Mouse (Mus musculus) heart, adult 2 months (tissue): ENCODE results near the gene Hmgxb4. TPM values are rescaled to one million over a fixed set of nuclear protein-coding genes. Genes with fewer than 3 reads are reported as not detected.

Experiments
- DNase-seq, 2 experiments: peaks; one replicate each; pipeline ENCODE4 v3.0.0; 2021
- H3K27ac ChIP-seq: fragments of 200-600 bp; 2 replicates; pipeline ENCODE4 v1.8.1; 2022
- H3K27me3 ChIP-seq: fragments of 200-500 bp; 2 replicates; pipeline ENCODE4 v1.6.1; 2012; ENCODE audit warnings: mild to moderate bottlenecking, low read length, inconsistent platforms, mixed read lengths; ENCODE audit not compliant: control insufficient read depth, insufficient read depth
- H3K36me3 ChIP-seq: fragments of 200-500 bp; 2 replicates; pipeline ENCODE4 v1.6.1; 2012; ENCODE audit warnings: low read length, inconsistent platforms; ENCODE audit not compliant: control insufficient read depth, insufficient read depth
- H3K4me1 ChIP-seq: fragments of 200-500 bp; 2 replicates; pipeline ENCODE4 v1.6.1; 2011; ENCODE audit warnings: low read length; ENCODE audit not compliant: control insufficient read depth, insufficient read depth
- H3K4me3 ChIP-seq: fragments of 200-600 bp; 2 replicates; pipeline ENCODE4 v1.8.1; 2022
- H3K79me2 ChIP-seq: fragments of 200-500 bp; replicated peaks from 2 replicates; pipeline ENCODE4 v1.6.1; 2012; ENCODE audit warnings: mild to moderate bottlenecking, inconsistent platforms, low read length, moderate library complexity, mixed read lengths; ENCODE audit not compliant: control insufficient read depth, insufficient read depth
- H3K9ac ChIP-seq: fragments of 200-500 bp; 2 replicates; pipeline ENCODE4 v1.6.1; 2012; ENCODE audit warnings: low read depth, mild to moderate bottlenecking, control low read depth, inconsistent platforms, low read length, mixed read lengths
- CTCF ChIP-seq: fragments of 200-600 bp; IDR thresholded peaks from 2 replicates; pipeline ENCODE4 v1.8.1; 2022; ENCODE audit warnings: antibody characterized with exemption, mild to moderate bottlenecking, moderate library complexity
- EP300 ChIP-seq: fragments of 200-500 bp; IDR thresholded peaks from 2 replicates; pipeline ENCODE4 v1.6.1; 2011; ENCODE audit warnings: low read depth, low read length, control low read depth; ENCODE audit not compliant: insufficient read depth
- POLR2A ChIP-seq: fragments of 200-500 bp; IDR thresholded peaks from 2 replicates; pipeline ENCODE4 v1.6.1; 2011; ENCODE audit warnings: mild to moderate bottlenecking, low read depth, low read length, control low read depth; ENCODE audit not compliant: insufficient read depth
- WGBS: fragments of 180-500 bp; shearing (Covaris S2); methylation state at CpG from one replicate; pipeline ENCODE4 v1.1.7; 2018; 5-methylcytosine and 5-hydroxymethylcytosine counted together
- intact Hi-C: fragments of 180-260 bp; cut with DNase I; formaldehyde crosslinking; loops from one replicate; pipeline ENCODE4 v1.15.1; 2025
- polyA plus RNA-seq: library from polyadenylated mRNA; depleted of rRNA; stranded (reverse); fragments of >200 nt; gene quantifications from 2 replicates; pipeline ENCODE4 v1.2.3, GENCODE M21; 2012; rRNA removed
- total RNA-seq, 2 experiments: library from RNA; stranded (reverse); gene quantifications; 2 replicates each; pipeline ENCODE4 v1.2.3; 2021

Gene Hmgxb4
- total and polyA plus RNA-seq, 3 experiments, result 10.6 to 13.3 (median 11.1) TPM

- H3K4me3 ChIP-seq, result no peak overlapping the region
- intact Hi-C loops, result no loop called here
- H3K27ac ChIP-seq, result no peak overlapping the region
- H3K79me2 ChIP-seq, result no peaks in the 10 kb centered on the region
- H3K9ac ChIP-seq, result no peak overlapping the region
- WGBS, result 46% methylated on average over 6 of the region's 6 CpGs
- no peaks in the 10 kb centered on the region for H3K27me3 ChIP-seq
- TF ChIP-seq CTCF (no peak), EP300 (no peak), POLR2A (no peak)
- peaks cover 10% of the 10 kb centered on the region for H3K4me1 ChIP-seq
- peaks cover 3% of the 10 kb centered on the region for H3K36me3 ChIP-seq
- DNase-seq, result no peak
Observed at GRCm38 (mm10) chr8:75067287-75067686, 74.1 kb downstream of the Hmgxb4 start.

GRCm38 (mm10) chr8:75070297-75070696 lies 77.1 kb downstream of the Hmgxb4 start:
- H3K4me3 ChIP-seq, result no peak overlapping the region
- no peak overlapping the region for H3K9ac ChIP-seq
- TF ChIP-seq CTCF, result no peak
- TF ChIP-seq EP300, result no peak
- TF ChIP-seq POLR2A, result no peak
- H3K27ac ChIP-seq, result no peak overlapping the region
- H3K79me2 ChIP-seq, result no peaks in the 10 kb centered on the region
- 61% methylated on average over 1 of the region's 1 CpGs for WGBS
- no peak for DNase-seq
- H3K4me1 ChIP-seq, result peaks cover 3% of the 10 kb centered on the region
- intact Hi-C loops, result loop anchor here (5.0 kb wide), 1 partner anchor 202 kb away; no protein-coding TSS in a partner anchor
- no peaks in the 10 kb centered on the region for H3K36me3 ChIP-seq
- H3K27me3 ChIP-seq, result no peaks in the 10 kb centered on the region

GRCm38 (mm10) chr8:75071627-75072346 lies 78.6 kb downstream of the Hmgxb4 start:
- H3K4me1 ChIP-seq, result peaks cover 3% of the 10 kb centered on the region
- H3K36me3 ChIP-seq, result no peaks in the 10 kb centered on the region
- DNase-seq, result peak; percentile 77 to 81
- no peak overlapping the region for H3K9ac ChIP-seq
- H3K27me3 ChIP-seq, result no peaks in the 10 kb centered on the region
- peak; percentile 97 for TF ChIP-seq EP300
- TF ChIP-seq POLR2A, result no peak
- peak; percentile 80 for TF ChIP-seq CTCF
- intact Hi-C loops, result loop anchor here (1.0 to 5.0 kb wide), 2 partner anchors 37 to 201 kb away; no protein-coding TSS in a partner anchor
- no peaks in the 10 kb centered on the region for H3K79me2 ChIP-seq
- 18% methylated on average over 4 of the region's 4 CpGs for WGBS
- H3K4me3 ChIP-seq, result no peak overlapping the region
- H3K27ac ChIP-seq, result no peak overlapping the region

- no peak for DNase-seq
- no peak overlapping the region for H3K4me3 ChIP-seq
- H3K79me2 ChIP-seq, result no peaks in the 10 kb centered on the region
- WGBS, result 67% methylated on average over 1 of the region's 1 CpGs
- H3K36me3 ChIP-seq, result no peaks in the 10 kb centered on the region
- H3K27ac ChIP-seq, result no peak overlapping the region
- H3K27me3 ChIP-seq, result no peaks in the 10 kb centered on the region
- intact Hi-C loops, result loop anchor here (5.0 kb wide), 1 partner anchor 197 kb away; no protein-coding TSS in a partner anchor
- no peak overlapping the region for H3K9ac ChIP-seq
- peaks cover 3% of the 10 kb centered on the region for H3K4me1 ChIP-seq
- no peak for TF ChIP-seq EP300
- no peak for TF ChIP-seq POLR2A
- no peak for TF ChIP-seq CTCF
Observed at GRCm38 (mm10) chr8:75074876-75075275, 81.7 kb downstream of the Hmgxb4 start.

GRCm38 (mm10) chr8:75078215-75078614 lies 85.1 kb downstream of the Hmgxb4 start:
- H3K27me3 ChIP-seq, result no peaks in the 10 kb centered on the region
- no peaks in the 10 kb centered on the region for H3K36me3 ChIP-seq
- intact Hi-C loops, result no loop called here
- DNase-seq, result no peak
- no peak overlapping the region for H3K9ac ChIP-seq
- no peaks in the 10 kb centered on the region for H3K79me2 ChIP-seq
- TF ChIP-seq POLR2A, result no peak
- no peak for TF ChIP-seq EP300
- no peak for TF ChIP-seq CTCF
- H3K4me3 ChIP-seq, result no peak overlapping the region
- H3K27ac ChIP-seq, result no peak overlapping the region
- 64% methylated on average over 1 of the region's 1 CpGs for WGBS
- H3K4me1 ChIP-seq, result peaks cover under 1% of the 10 kb centered on the region; the same call in 1 of the 2 replicates

GRCm38 (mm10) chr8:75078851-75079250 lies 85.7 kb downstream of the Hmgxb4 start:
- Histone ChIP-seq H3K27ac (no peak overlapping the region), H3K36me3 (no peaks in the 10 kb centered on the region), H3K9ac (no peak overlapping the region), H3K27me3 (no peaks in the 10 kb centered on the region), H3K4me3 (no peak overlapping the region), H3K79me2 (no peaks in the 10 kb centered on the region), H3K4me1 (peaks cover 3% of the 10 kb centered on the region)
- TF ChIP-seq CTCF (no peak), EP300 (no peak), POLR2A (no peak)
- intact Hi-C loops, result no loop called here
- 93% methylated on average over 9 of the region's 9 CpGs for WGBS
- no peak for DNase-seq

Other genes starting within 250 kb of the Hmgxb4 start
- gene Isx, start 120.2 kb upstream of the Hmgxb4 start, total RNA-seq, result under 1 TPM in 1 of 2 experiments, not detected in 1; 0.18 TPM
- gene Isx, start 120.2 kb upstream of the Hmgxb4 start, polyA plus RNA-seq, result 0.18 TPM in 1 of 2 replicates, not detected in the other
- gene Tom1, start 40.3 kb downstream of the Hmgxb4 start, total RNA-seq, result 10 to 100 TPM; 67.6 to 74.3 TPM
- gene Tom1, start 40.3 kb downstream of the Hmgxb4 start, polyA plus RNA-seq, result 146 and 164 TPM in 2 replicates
- 1 to 10 TPM; 7.7 to 9.0 TPM for gene Hmox1, start 100.3 kb downstream of the Hmgxb4 start, total RNA-seq
- gene Hmox1, start 100.3 kb downstream of the Hmgxb4 start, polyA plus RNA-seq, result 10.1 and 11.9 TPM in 2 replicates
- 1 to 10 TPM; 3.4 to 3.7 TPM for gene Mcm5, start 116.2 kb downstream of the Hmgxb4 start, total RNA-seq
- gene Mcm5, start 116.2 kb downstream of the Hmgxb4 start, polyA plus RNA-seq, result 3.4 and 4.1 TPM in 2 replicates
- gene Rasd2, start 220.6 kb downstream of the Hmgxb4 start, total RNA-seq, result 1 to 10 TPM; 3.7 to 5.6 TPM
- gene Rasd2, start 220.6 kb downstream of the Hmgxb4 start, polyA plus RNA-seq, result 2.8 and 2.9 TPM in 2 replicates